Mouse (Mus musculus): ENCODE results near the gene Bri3bp.
"Not testable (repeated sequence)": the region's sequence is repeated elsewhere in the genome, so short reads cannot be mapped to it uniquely, and the experiment has no call there.

Bri3bp gene

GRCm38 (mm10) chr5:125486088-125486487, 44.7 kb downstream of the Bri3bp start:
- no peak for DNase-seq (ENCODE audit: low spot score)

GRCm38 (mm10) chr5:125487375-125488115, 46.2 kb downstream of the Bri3bp start:
- DNase-seq (ENCODE audit: low spot score) = no peak

- DNase-seq (ENCODE audit: low spot score) = no peak
Measured at GRCm38 (mm10) chr5:125488116-125488455, 46.7 kb downstream of the Bri3bp start.

- DNase-seq (ENCODE audit: low spot score) = not testable (repeated sequence)
Measured at GRCm38 (mm10) chr5:125488953-125489352, 47.6 kb downstream of the Bri3bp start.

GRCm38 (mm10) chr5:125491107-125491506, 49.7 kb downstream of the Bri3bp start:
- no peak for DNase-seq (ENCODE audit: low spot score)

- no peak for DNase-seq (ENCODE audit: low spot score)
Measured at GRCm38 (mm10) chr5:125492379-125493092, 51.2 kb downstream of the Bri3bp start.

GRCm38 (mm10) chr5:125493093-125493423, 51.7 kb downstream of the Bri3bp start:
- DNase-seq (ENCODE audit: low spot score) = no peak

GRCm38 (mm10) chr5:125495655-125496054, 54.3 kb downstream of the Bri3bp start:
- no peak for DNase-seq (ENCODE audit: low spot score)

GRCm38 (mm10) chr5:125497821-125498600, 56.6 kb downstream of the Bri3bp start:
- peak; percentile 34 for DNase-seq (ENCODE audit: low spot score)

GRCm38 (mm10) chr5:125501505-125501904, 60.1 kb downstream of the Bri3bp start:
- DNase-seq (ENCODE audit: low spot score) = no peak

- no peak for DNase-seq (ENCODE audit: low spot score)
Measured at GRCm38 (mm10) chr5:125502186-125502585, 60.8 kb downstream of the Bri3bp start.

GRCm38 (mm10) chr5:125503628-125504027, 62.3 kb downstream of the Bri3bp start:
- no peak for DNase-seq (ENCODE audit: low spot score)

- no peak for DNase-seq (ENCODE audit: low spot score)
Measured at GRCm38 (mm10) chr5:125504692-125505091, 63.3 kb downstream of the Bri3bp start.

GRCm38 (mm10) chr5:125505968-125506367, 64.6 kb downstream of the Bri3bp start:
- DNase-seq (ENCODE audit: low spot score) = no peak

GRCm38 (mm10) chr5:125507582-125507981, 66.2 kb downstream of the Bri3bp start:
- DNase-seq (ENCODE audit: low spot score) = no peak

- no peak for DNase-seq (ENCODE audit: low spot score)
Measured at GRCm38 (mm10) chr5:125508006-125508405, 66.6 kb downstream of the Bri3bp start.

- DNase-seq (ENCODE audit: low spot score) = peak; percentile 37
Measured at GRCm38 (mm10) chr5:125509541-125509940, 68.2 kb downstream of the Bri3bp start.

Data from ovary, postnatal 14 days (tissue).